Mouse (Mus musculus): ENCODE measurements around the gene 9430015G10Rik. TPM values are rescaled to one million over a fixed set of nuclear protein-coding genes. Genes with fewer than 3 reads are reported as not detected.

9430015G10Rik gene
- total RNA-seq, 2 experiments from 2014 or later, result 28.0 to 28.1 TPM

DNA sequence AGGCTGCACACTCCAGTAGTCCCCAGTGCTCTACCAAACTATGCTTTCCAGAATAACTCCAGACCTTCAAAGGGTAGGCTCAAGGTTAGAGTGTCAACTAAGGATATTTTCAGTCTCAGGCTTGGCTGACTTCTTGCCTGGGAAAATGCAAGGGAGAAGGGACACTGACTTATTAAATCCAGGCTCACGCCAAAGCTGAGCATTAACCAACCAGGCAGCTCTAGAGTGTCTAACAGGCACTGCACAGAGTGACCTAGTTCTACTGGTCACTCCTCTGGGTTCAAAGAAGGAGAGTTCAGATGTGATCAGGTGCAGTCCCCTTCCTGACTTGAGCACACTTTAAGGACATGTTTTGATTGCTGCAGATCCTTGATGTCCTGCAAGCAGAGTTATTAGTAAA, 17.0 kb upstream of the 9430015G10Rik start:
- no peak for DNase-seq (ENCODE audit: low spot score in 2 of 2)
- intact Hi-C loops (cut with DNase I), result no loop called here

DNA sequence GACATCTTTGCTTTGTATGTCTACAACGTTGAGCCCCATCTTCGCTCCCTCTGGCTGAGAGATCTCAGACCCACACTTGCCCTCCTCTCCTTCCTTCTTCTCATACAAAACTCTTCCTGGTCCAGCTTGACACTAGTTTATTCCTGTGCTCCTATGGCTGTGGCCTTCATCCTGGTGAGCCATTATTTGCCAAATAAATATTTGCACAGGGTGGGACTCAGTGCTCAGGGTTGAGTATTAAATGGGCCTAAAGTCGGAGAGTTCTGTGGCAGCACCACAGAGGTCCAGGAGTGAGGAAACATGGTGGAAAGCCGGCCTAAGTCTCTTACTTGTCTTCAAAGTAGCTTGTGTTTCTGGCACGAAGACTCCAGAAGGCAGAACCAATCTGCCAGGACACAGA, 16.0 kb upstream of the 9430015G10Rik start:
- intact Hi-C loops (cut with DNase I), result no loop called here
- DNase-seq (ENCODE audit: low spot score in 2 of 2), result no peak

DNA sequence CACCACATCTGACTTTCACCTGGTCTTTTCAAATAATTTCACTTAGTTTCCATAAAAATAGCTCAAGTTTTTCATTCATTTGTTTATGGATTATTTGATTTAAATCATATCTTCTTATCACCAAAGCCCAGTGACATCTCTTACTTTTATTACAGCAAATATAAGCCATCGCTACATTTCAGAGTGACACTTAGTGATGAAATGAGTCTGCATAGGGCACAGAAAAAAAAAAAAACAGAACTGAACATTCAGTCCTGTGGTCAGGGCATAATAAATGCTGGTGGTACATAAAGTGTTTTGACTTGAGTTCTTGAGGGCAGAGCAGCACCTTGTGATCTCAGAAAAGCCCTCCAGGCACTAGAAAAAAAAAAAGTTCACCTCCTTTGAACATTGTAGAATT, 13.6 kb upstream of the 9430015G10Rik start:
- intact Hi-C loops (cut with DNase I), result no loop called here
- no peak for DNase-seq (ENCODE audit: low spot score in 2 of 2)

DNA sequence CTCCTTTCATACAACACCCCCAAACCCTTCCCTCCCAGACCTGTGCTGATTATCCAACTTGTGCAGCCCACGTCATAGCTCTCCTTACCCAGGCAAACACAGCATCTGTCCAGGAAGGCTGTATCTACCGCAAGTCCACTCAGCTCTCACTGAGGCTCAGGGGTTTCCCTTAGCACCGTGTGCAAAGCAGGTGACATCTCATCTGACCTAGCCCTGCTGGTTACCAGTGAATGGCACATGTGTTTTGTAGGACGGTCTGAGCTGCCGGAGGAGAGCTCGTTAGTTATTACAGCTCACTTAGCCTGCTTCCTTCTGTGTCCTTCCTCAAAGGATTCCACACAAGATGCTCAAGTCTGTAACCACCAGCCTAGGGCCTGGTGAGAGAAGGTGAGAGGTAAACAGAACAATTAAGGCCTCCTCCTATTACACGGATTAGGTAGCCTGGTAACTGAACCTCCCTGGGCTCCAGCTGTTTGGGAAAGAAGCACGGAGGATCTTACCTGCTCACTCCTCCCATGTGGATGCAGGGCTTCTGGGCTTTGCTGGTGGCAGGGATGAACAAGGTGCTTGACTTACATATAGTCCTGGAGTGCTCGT, 11.9 kb upstream of the 9430015G10Rik start:
- intact Hi-C loops (cut with DNase I), result no loop called here
- DNase-seq (ENCODE audit: low spot score in 2 of 2), result no peak

DNA sequence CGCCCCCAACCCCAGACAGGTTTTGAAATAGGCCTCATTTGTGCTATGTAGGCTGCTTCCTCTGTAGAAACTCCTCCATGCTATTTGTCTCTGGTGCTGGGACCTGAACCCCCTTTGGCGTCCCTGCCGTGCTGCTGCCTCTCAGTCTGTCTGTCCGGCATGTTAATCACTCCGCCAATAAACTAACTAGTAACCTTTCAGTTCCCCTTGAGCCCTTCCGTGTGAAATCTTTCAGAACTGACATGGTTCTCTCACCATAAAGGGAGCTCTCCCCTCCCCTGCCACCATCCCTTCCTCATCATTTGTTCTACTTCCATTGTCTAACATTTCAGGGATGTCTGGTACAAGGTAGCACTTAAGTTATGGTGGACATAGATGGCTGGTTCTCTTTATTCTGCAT, 10.4 kb upstream of the 9430015G10Rik start:
- intact Hi-C loops (cut with DNase I), result no loop called here
- DNase-seq (ENCODE audit: low spot score in 2 of 2), result no peak

DNA sequence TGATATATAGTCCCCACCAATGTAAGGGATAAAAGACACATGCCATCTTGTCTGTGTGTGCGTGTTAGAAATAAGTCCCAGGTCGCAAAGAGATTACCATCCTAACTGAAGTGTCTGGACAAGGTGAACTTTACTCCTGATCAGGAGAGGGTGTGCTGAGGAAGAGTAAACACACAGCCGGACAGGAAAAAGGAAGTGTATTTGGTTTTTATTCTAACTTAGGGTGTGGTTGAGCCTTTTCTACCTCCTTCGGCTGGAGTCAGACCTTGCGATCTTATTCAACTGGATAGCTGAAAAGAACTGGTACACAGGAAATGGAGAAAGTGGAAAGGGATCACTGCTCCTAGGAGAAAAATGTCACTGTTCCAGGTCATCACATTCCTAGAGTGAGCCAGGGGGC, 9.3 kb upstream of the 9430015G10Rik start:
- intact Hi-C loops (cut with DNase I), result no loop called here
- no peak for DNase-seq (ENCODE audit: low spot score in 2 of 2)

DNA sequence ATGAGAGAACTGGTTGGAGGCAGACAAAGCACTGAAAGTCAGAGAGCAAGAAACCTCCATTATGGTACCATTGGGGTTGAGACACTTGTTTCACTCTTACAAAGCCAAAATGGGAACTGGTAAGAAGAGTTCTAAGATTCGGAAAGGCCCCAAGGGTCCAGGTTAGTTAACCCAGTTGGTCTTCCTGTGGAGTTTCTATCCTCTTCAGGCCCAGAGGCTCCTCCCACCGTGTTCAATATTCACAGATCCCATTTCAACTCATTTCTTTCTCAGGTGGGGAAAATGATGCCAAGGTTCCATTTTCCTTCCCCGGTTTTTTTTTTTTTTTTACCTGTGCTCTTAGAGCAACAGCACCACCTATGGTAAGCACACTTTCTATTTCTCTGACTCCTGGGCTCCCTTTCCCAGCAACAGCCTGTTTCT, 8.3 kb upstream of the 9430015G10Rik start:
- no peak for DNase-seq (ENCODE audit: low spot score in 2 of 2)
- intact Hi-C loops (cut with DNase I), result no loop called here

DNA sequence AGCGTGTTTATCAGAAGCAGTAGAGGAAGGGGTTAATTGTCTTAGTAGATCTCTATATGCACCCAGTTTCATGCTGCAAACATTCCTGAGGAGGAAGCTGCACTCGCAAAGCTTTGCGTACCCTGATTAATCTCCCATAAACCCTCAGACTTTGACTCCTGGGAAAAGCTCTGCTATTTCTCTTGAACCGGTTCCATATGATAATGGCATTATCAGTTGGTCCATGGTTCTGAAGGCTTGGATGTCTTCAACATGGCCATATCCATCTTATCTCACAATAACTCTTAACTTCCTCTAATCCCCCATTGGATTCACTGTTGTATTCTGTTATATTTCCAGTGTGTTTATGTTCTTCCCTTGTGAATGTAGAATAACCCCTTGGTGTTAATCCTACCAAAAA, 6.4 kb upstream of the 9430015G10Rik start:
- DNase-seq (ENCODE audit: low spot score in 2 of 2), result no peak
- intact Hi-C loops (cut with DNase I), result no loop called here

DNA sequence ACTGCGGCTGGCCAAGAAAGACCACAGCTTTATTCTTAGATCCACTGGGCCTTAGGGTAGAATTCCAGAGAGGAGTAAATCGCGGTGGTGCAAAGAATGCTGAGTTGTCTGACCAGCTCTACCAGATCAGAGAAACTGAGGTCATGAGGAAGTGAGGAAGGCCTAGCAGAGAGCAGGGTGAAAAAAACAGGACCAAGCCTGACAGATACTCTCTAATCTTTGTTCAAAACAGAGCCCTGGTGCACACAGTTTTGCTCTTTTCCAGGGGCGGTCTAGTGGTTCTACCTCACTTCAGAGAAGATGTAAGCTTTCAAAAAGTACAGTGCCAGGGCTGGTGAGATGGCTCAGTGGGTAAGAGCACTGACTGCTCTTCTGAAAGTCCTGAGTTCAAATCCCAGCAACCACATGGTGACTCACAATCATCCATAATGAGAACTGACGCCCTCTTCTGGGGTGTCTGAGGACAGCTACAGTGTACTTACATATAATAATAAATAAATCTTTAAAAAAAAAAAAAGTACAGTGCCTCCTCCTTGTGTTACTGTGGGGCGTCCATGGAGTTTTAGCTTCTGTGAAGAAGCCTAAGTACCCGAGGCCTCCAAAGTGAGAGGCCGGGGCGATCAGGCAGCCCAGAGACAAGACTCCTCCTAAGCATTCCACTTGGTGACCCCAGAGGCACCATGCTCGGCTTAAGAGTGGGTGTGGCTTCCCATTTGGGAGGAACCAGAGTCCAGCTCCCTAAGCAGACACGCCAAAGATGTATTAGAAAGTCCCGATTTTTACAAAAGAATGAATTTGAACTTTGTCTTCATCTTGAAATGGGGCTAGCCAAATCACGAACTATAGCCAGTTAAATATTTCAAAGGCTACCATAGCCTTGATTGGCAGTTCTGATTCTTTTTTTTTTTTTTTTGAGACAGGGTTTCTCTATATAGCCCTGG, 906 bp upstream of the 9430015G10Rik start:
- intact Hi-C loops (cut with DNase I), result loop anchor here (5.0 kb wide), 2 partner anchors 77 to 152 kb away; no protein-coding TSS in a partner anchor
- DNase-seq (ENCODE audit: low spot score in 2 of 2), result peak; percentile 20 to 25

DNA sequence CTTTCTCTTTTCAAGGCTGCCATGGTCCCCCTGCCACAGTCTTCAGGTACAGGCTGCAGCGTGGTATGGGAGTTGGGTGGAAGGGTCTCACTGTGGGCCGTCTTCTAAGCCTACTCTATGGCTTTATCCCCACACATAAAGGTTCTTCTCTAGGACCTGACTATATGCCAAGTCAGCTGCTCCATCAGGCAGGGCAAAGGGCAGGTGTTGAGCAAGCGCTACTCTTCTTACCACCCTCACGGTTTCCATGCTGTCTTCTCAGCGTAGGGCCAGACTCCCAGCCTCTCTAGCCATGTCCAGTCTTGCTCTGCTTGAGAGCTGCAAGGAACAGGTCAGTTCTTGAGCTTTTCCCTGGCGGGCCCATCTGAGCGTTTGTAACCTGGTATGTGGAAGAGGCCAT, 14.3 kb downstream of the 9430015G10Rik start:
- DNase-seq (ENCODE audit: low spot score in 2 of 2), result no peak
- intact Hi-C loops (cut with DNase I), result no loop called here

DNA sequence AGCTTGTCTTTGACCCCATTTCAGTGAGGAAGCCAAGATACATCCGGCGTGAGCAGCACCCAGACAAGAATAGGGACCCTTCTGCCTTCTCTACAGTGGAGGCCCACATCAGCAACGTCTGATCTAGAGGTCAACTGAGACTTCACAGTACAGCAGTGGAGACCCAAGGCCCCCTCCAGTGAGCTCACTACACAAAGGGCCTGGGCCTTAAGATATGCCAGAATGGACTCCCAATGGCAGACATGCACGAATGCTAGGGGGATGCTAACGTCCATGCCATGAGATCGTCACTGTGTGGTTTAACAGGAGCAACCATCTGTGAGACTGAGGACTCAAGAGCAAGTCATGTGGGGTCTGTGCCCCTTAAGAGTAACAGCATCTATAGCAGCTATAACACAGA, 15.6 kb downstream of the 9430015G10Rik start:
- intact Hi-C loops (cut with DNase I), result no loop called here
- DNase-seq (ENCODE audit: low spot score in 2 of 2), result no peak

DNA sequence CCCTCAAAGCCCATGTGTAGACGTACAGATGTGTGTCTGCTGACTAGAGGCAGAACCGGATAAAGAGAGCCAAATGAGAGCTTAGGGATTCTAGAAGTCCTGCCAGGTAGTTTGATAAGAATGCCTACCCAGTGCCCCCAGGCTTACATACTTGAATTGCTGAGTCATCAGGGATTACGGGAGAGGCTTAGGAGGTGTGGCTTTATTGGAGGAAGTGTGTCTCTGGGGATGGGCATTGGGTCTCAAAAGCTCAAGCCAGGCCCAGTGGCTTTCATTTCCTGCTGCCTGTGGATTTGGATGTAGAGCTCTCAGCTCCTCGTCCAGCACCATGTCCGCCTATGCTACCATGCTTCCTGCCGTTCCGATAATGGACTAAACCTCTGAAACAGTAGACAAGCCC, 17.1 kb downstream of the 9430015G10Rik start:
- intact Hi-C loops (cut with DNase I), result no loop called here
- DNase-seq (ENCODE audit: low spot score in 2 of 2), result no peak

DNA sequence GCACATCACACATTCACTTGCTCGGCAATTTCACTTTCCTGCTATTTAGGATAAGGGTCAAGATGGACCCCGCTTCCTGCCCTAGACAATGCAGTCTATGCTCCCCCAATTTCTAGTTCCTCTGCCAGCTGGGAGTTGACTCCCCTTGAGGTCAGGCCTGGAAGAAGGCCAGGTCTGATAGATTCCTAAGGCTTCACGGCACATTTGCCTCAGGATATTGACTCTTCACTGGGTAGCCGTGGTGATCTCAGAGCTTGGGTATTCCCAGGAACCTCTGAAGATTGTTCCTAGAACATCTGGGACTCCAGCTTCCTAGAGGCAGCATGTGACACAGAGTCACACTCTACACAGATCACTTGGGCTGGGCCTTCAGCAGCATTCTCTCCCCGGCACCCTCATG, 19.0 kb downstream of the 9430015G10Rik start:
- no peak for DNase-seq (ENCODE audit: low spot score in 2 of 2)
- intact Hi-C loops (cut with DNase I), result no loop called here

DNA sequence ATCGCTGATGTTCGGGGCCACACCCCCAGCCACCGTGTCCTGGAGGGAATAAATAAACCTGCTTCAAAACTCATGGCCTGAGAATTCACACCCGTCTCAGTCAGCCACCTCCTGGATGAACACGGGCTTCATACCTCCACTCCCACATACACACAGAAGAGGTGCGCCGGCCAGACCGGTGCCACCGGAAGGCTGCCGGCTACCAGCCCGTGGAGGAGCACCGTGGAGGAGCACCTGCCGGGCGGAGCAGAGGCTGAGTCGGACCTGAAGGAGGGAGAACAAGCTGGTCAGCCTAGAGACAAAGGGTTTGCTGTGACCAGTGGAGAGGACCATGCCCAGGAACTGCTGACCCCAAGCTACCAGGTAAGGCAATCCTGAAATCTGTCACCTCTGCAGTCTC, 20.7 kb downstream of the 9430015G10Rik start, which contains the start of gene Rnf223:
Gene Rnf223, plus strand, starts transcription at position 78 of the 400 bp plus-strand sequence.
- intact Hi-C loops (cut with DNase I), result loop anchor here (5.0 kb wide), 1 partner anchor 37 kb away; no protein-coding TSS in a partner anchor

DNA sequence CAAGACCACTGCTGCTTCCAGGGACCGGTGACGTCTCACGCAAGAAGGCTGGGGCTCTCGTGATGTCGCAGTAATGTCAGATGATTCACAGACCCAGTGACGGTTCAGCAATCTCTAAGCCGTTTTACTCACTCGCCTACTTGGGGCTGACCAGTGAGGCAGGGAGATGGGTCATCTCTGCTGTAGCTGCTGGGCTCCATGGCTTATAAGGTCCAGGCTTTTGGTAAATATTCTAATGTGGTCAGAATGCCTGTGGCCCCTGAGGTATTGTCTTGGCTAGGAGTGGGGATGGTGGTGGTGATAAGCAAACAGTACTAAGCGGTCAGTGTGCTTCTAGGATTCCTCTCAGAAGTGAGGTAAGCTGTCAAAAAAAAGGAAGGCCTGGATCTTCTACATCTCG, 21.2 kb downstream of the 9430015G10Rik start:
- no peak for DNase-seq (ENCODE audit: low spot score in 2 of 2)
- intact Hi-C loops (cut with DNase I), result loop anchor here (5.0 kb wide), 1 partner anchor 36 kb away; no protein-coding TSS in a partner anchor

More for the DNA sequence above, 20.7 kb downstream of the 9430015G10Rik start, which contains the start of gene Rnf223:
- no peak for DNase-seq (ENCODE audit: low spot score in 2 of 2)

DNA sequence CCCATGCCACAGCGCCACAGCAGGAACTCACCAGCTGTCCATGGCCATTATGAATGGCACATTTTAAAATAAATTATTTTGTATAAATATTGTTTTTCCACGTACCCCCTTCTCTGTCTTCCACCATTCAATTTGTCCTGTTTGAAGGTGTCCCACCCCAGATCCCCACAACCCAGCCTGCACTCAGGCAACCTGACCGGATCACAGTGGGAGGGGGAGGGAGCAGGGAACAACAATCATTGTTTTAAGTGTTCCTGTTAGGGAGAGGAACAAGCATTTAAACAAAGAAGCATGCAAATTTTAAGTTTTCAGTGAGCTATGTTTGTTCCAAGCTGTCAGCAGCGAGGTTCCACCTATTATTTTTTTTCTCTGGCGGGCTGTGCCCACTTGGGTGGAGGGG, 23.6 kb downstream of the 9430015G10Rik start:
- intact Hi-C loops (cut with DNase I), result loop anchor here (5.0 kb wide), 1 partner anchor 34 kb away; no protein-coding TSS in a partner anchor

DNA sequence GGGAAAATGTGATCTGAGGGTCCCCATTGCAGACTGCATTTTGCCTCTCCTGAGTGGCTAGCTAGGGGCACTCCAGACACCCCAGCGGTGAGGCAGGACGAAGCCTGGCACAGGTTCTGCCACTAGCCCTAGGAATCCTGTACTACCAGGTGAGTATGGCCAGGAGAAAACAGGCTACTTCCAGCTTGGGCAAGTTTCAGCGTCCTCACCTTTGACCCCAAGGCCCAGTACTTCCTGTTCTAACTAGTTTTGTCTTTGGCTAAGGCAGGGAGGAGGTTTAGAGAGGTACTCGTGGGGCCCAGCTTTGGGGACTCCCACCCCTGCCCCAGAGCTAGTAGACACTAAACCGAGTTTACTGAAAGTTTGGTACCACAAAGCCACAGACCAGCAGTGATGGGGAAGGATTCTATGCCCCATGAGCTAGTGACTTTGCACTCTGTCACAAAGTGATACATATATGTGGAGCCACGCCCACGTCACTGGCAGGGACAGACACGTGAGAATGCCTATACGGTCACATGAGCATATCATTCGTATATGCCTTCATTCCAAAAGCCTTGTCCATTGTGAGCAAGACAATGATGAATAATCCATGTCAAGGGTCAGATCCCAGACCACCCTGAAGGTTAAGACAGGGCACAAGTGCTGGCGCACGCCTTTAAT, 24.3 kb downstream of the 9430015G10Rik start:
- no peak for DNase-seq (ENCODE audit: low spot score in 2 of 2)
- intact Hi-C loops (cut with DNase I), result loop anchor here (2.0 to 5.0 kb wide), 2 partner anchors 21 to 33 kb away; no protein-coding TSS in a partner anchor

More for the DNA sequence above, 23.6 kb downstream of the 9430015G10Rik start:
- no peak for DNase-seq (ENCODE audit: low spot score in 2 of 2)

DNA sequence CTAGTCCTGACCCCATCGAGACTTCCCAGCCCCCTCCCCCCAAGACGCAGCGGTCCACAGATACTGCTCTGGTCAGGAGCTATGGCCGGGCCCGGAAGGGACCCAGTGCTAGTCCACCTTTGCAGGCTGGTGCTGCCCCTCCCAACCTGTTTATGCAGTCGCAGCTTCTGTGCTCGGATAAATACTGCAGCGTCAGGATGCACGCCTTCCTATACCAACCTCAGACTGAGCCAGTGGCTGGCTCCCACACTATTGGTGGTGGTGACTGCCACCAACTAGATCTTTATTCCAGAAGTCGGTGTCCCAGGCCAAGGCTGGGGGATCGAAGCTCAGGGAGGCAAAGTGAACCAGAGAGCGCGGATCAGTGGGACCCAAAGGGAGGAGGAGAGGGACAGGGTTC, 25.3 kb downstream of the 9430015G10Rik start:
- intact Hi-C loops (cut with DNase I), result loop anchor here (2.0 kb wide), 1 partner anchor 20 kb away; no protein-coding TSS in a partner anchor

DNA sequence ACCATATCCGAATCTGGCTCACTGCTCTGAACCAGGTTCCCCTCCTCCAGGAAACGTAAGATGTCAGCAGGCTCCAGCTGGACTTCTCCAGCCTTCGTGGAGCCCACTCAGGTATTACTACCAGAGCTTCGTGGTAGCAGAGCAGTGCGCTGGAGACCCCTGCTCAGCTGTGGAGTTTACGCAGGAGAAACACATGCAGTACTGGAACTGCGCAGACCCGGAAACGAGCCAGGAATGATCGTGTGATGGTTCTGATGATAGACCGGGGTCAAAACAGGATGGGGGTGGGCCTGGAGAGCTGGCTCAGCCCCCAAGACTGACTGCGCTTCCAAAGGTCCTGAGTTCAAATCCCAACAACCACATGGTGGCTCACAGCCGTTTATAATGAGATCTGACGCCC, 26.0 kb downstream of the 9430015G10Rik start:
- intact Hi-C loops (cut with DNase I), result loop anchor here (2.0 kb wide), 1 partner anchor 19 kb away; no protein-coding TSS in a partner anchor
- no peak for DNase-seq (ENCODE audit: low spot score in 2 of 2)

More for the DNA sequence above, 25.3 kb downstream of the 9430015G10Rik start:
- DNase-seq (ENCODE audit: low spot score in 2 of 2), result no peak

Measured in left cerebral cortex, postnatal 14 days (tissue).